Mouse (Mus musculus): ENCODE data around the gene Rnase11. TPM values are rescaled to one million over a fixed set of nuclear protein-coding genes. Genes with fewer than 3 reads are reported as not detected.

The Rnase11 gene
- polyA plus RNA-seq, 1 experiment from 2014 or later, result not detected

Other genes with a start within 250 kb of the Rnase11 start
- 0.11 TPM in 1 of 2 replicates, not detected in the other for gene Ccnb1ip1, start 242.4 kb downstream of the Rnase11 start, polyA plus RNA-seq (2015; fragmentation: Nextera tagmentation; extraction: Ambion mirVana)
- 48.4 and 50.6 TPM in 2 replicates for gene Parp2, start 242.3 kb downstream of the Rnase11 start, polyA plus RNA-seq (2015; fragmentation: Nextera tagmentation; extraction: Ambion mirVana)
- 2.7 and 4.5 TPM in 2 replicates for gene Tep1, start 179.6 kb downstream of the Rnase11 start, polyA plus RNA-seq (2015; fragmentation: Nextera tagmentation; extraction: Ambion mirVana)
- gene Klhl33, start 152.7 kb downstream of the Rnase11 start, polyA plus RNA-seq (2015; fragmentation: Nextera tagmentation; extraction: Ambion mirVana), result 0.52 and 0.65 TPM in 2 replicates
- 127 and 130 TPM in 2 replicates for gene Osgep, start 125.3 kb downstream of the Rnase11 start, polyA plus RNA-seq (2015; fragmentation: Nextera tagmentation; extraction: Ambion mirVana)
- 279 and 280 TPM in 2 replicates for gene Apex1, start 125.2 kb downstream of the Rnase11 start, polyA plus RNA-seq (2015; fragmentation: Nextera tagmentation; extraction: Ambion mirVana)
- gene Pip4p1, start 119.3 kb downstream of the Rnase11 start, polyA plus RNA-seq (2015; fragmentation: Nextera tagmentation; extraction: Ambion mirVana), result 78.9 and 85.3 TPM in 2 replicates
- gene Pnp, start 119.1 kb downstream of the Rnase11 start, polyA plus RNA-seq (2015; fragmentation: Nextera tagmentation; extraction: Ambion mirVana), result 29.1 and 31.1 TPM in 2 replicates
- gene Gm49342, start 105.6 kb downstream of the Rnase11 start, polyA plus RNA-seq (2015; fragmentation: Nextera tagmentation; extraction: Ambion mirVana), result not detected in 2 replicates
- gene Pnp2, start 94.2 kb downstream of the Rnase11 start, polyA plus RNA-seq (2015; fragmentation: Nextera tagmentation; extraction: Ambion mirVana), result 0.23 and 0.55 TPM in 2 replicates
- not detected in 2 replicates for gene Rnase10, start 42.4 kb downstream of the Rnase11 start, polyA plus RNA-seq (2015; fragmentation: Nextera tagmentation; extraction: Ambion mirVana)
- gene Rnase9, start 8.3 kb downstream of the Rnase11 start, polyA plus RNA-seq (2015; fragmentation: Nextera tagmentation; extraction: Ambion mirVana), result not detected in 2 replicates
- not detected in 2 replicates for gene Rnase12, start 7.5 kb upstream of the Rnase11 start, polyA plus RNA-seq (2015; fragmentation: Nextera tagmentation; extraction: Ambion mirVana)
- gene Olfr750, start 24.3 kb upstream of the Rnase11 start, polyA plus RNA-seq (2015; fragmentation: Nextera tagmentation; extraction: Ambion mirVana), result 0.03 TPM in 1 of 2 replicates, not detected in the other
- 7.4 and 10.6 TPM in 2 replicates for gene Rnase4, start 40.9 kb upstream of the Rnase11 start, polyA plus RNA-seq (2015; fragmentation: Nextera tagmentation; extraction: Ambion mirVana)
- 2.2 and 2.6 TPM in 2 replicates for gene Ang, start 41.0 kb upstream of the Rnase11 start, polyA plus RNA-seq (2015; fragmentation: Nextera tagmentation; extraction: Ambion mirVana)
- not detected in 2 replicates for gene Eddm3b, start 64.3 kb upstream of the Rnase11 start, polyA plus RNA-seq (2015; fragmentation: Nextera tagmentation; extraction: Ambion mirVana)
- 0.30 and 0.41 TPM in 2 replicates for gene Rnase6, start 73.7 kb upstream of the Rnase11 start, polyA plus RNA-seq (2015; fragmentation: Nextera tagmentation; extraction: Ambion mirVana)
- not detected in 2 replicates for gene Rnase1, start 96.6 kb upstream of the Rnase11 start, polyA plus RNA-seq (2015; fragmentation: Nextera tagmentation; extraction: Ambion mirVana)
- not detected in 2 replicates for gene Rnase2b, start 112.1 kb upstream of the Rnase11 start, polyA plus RNA-seq (2015; fragmentation: Nextera tagmentation; extraction: Ambion mirVana)
- gene Ang2, start 149.0 kb upstream of the Rnase11 start, polyA plus RNA-seq (2015; fragmentation: Nextera tagmentation; extraction: Ambion mirVana), result not detected in 2 replicates
- not detected in 2 replicates for gene Ear14, start 153.2 kb upstream of the Rnase11 start, polyA plus RNA-seq (2015; fragmentation: Nextera tagmentation; extraction: Ambion mirVana)
- not detected in 2 replicates for gene Rnase2a, start 205.9 kb upstream of the Rnase11 start, polyA plus RNA-seq (2015; fragmentation: Nextera tagmentation; extraction: Ambion mirVana)